Mouse (Mus musculus): ENCODE results near the gene Phactr2. TPM values are rescaled to one million over a fixed set of nuclear protein-coding genes. Genes with fewer than 3 reads are reported as not detected.
"Not testable (repeated sequence)": the region's sequence is repeated elsewhere in the genome, so short reads cannot be mapped to it uniquely, and the experiment has no call there.

Gene Phactr2
- polyA plus RNA-seq, 1 experiment from 2014 or later = 28.1 TPM

DNA sequence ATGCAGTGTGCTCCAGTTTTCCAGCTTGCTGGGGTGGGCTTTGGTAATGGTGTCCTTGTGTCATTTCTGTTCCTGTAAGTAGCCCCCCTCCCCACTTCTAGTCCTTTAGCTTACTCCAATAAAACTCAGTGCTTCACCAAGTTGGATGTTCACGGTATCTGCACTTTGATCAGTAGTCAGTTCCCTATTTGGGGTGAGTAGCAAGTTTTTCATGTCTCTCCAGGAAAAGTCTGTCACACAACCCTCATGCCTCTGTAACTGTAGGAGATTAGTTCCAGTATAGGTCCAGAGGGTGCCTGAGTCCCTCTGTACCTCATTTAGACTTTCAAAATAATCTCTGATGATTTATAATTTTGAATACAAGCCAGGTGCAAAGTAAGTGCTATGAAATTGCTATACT lies 275.0 kb downstream of the Phactr2 start:
- no peaks in the 10 kb centered on the region for H3K79me2 ChIP-seq (ENCODE audit: inconsistent target)
- no peaks in the 10 kb centered on the region for H3K36me3 ChIP-seq (ENCODE audit: inconsistent target)
- no peak overlapping the region for H3K27ac ChIP-seq
- no peak overlapping the region for H3K4me3 ChIP-seq (ENCODE audit: inconsistent target)
- 21% methylated on average over 1 of the region's 1 CpGs for WGBS (ENCODE audit: missing documents)

DNA sequence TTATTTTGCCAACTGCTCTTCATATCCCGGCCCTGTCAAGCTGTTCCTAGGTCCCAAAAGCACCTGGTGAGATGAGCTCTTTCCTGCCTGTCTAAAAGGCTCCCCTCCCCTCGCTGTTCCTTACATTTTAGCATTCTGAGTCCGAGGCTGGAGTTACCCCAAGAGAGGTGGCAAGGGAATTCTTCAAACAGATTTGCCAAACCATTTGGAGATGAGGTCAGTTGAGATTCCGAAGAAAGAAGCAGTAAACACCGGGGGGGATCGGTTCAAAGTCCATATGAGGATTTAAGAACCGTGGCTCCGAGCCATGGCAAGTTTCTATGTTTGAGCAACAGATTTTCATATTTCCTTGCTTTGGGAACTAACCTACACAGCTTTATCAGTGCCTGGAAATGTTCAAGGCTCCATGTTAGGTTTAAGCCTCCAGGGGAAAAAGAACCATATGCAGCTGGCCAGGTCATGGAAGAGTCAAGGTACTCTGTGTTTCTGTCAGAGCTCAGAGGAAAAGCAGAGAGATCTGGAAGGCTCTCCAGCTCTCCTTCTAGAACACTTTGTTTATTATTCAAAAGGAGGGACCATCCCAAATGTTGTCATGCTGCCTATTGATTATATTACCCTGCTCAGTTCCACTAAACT lies 277.2 kb downstream of the Phactr2 start:
- 91% methylated on average over 8 of the region's 8 CpGs for WGBS (ENCODE audit: missing documents)

DNA sequence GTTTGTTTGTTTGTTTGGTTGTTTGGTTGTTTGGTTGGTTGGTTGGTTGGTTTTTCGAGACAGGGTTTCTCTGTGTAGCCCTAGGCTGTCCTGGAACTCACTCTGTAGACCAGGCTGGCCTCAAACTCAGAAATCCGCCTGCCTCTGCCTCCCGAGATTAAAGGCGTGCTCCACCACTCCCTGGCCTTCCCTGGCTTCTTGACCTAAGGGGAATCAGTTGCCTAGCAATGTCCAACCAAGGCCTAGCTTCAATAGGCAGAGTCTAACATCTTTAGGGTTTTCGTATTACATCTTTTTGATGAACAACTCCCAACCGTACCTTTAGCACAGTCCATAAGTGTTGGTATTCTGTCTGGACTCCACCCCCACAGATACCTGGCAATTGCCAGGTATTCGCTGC lies 280.7 kb downstream of the Phactr2 start:
- not testable (repeated sequence) for H3K36me3 ChIP-seq (ENCODE audit: inconsistent target); H3K79me2 ChIP-seq (ENCODE audit: inconsistent target); H3K27ac ChIP-seq
- WGBS (ENCODE audit: missing documents) = 84% methylated on average over 7 of the region's 7 CpGs
- peak overlapping the region; percentile 71 for H3K4me3 ChIP-seq (ENCODE audit: inconsistent target)

More for the DNA sequence above, 277.2 kb downstream of the Phactr2 start:
- Histone ChIP-seq H3K79me2 (ENCODE audit: inconsistent target) (peaks cover 5% of the 10 kb centered on the region; the same call in 1 of the 2 replicates), H3K27ac (no peak overlapping the region), H3K4me3 (ENCODE audit: inconsistent target) (no peak overlapping the region), H3K36me3 (ENCODE audit: inconsistent target) (no peaks in the 10 kb centered on the region)

DNA sequence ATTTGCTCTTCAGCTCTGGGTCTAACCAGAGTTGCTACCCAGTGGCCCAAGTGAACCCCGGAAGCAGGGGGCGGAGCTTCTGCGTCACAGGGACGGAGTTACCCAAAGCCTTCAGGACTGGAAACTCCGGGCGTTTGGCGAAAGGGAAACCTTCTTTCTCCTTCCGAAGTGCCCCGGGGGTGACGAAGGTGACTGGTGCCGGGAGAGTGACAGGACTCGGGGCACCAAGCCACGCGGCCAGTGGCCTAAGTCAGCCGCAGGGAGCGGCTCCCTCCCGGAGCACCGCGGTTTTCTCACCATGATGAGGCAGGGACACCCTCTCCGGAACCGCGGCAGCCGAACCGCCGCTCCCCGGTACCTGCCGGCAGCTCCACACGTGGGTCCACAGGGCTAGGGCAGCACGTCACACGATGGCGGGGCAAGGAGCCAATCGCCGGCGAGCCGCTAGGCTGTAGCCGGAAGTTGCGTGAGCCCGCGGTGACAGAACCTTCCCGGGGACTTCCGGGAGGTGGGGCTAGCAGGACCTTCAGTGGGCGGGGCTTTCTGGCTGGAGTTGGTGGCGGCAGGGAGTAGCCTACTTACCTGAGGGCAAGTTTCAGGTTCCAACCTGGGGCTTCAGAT lies 281.4 kb downstream of the Phactr2 start, which contains the start of gene Ltv1:
TSS of gene Ltv1 (minus strand) at position 438 of the 621 bp plus-strand sequence.
- H3K36me3 ChIP-seq (ENCODE audit: inconsistent target) = 0 out of 2 replicates have a peak, but pooled peaks cover 1% of the 10 kb centered on the region
- peaks cover 9% of the 10 kb centered on the region; the same call in 1 of the 2 replicates for H3K79me2 ChIP-seq (ENCODE audit: inconsistent target)
- peak within 1 kb of the TSS; percentile 78 for H3K27ac ChIP-seq
- under 1% methylated on average over 36 of the region's 43 CpGs for WGBS (ENCODE audit: missing documents)
- peak within 1 kb of the TSS; percentile 71 for H3K4me3 ChIP-seq (ENCODE audit: inconsistent target)

DNA sequence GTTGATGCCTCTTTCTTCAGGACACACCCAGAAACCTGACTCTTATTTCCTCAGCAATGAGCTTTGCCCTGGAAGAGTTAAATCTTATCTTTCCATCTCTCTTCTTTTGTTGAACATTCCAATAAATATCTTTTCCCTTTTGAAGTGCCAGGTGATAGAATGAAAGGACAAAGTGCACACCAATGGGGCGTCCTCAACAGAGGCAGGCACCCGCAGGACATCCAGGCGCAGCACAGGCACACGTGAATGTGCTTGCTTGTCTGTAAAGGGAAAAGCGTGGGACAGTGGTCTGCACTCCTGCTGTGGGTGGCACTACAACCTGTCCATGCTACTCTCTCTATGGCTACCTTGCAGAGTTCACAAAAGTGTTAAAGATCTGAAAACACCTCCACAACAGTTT lies 284.3 kb downstream of the Phactr2 start:
- Histone ChIP-seq H3K79me2 (ENCODE audit: inconsistent target) (peaks cover 9% of the 10 kb centered on the region; the same call in 1 of the 2 replicates), H3K27ac (no peak overlapping the region), H3K36me3 (ENCODE audit: inconsistent target) (peaks cover 7% of the 10 kb centered on the region; the same call in 1 of the 2 replicates), H3K4me3 (ENCODE audit: inconsistent target) (no peak overlapping the region)
- 96% methylated on average over 5 of the region's 5 CpGs for WGBS (ENCODE audit: missing documents)

DNA sequence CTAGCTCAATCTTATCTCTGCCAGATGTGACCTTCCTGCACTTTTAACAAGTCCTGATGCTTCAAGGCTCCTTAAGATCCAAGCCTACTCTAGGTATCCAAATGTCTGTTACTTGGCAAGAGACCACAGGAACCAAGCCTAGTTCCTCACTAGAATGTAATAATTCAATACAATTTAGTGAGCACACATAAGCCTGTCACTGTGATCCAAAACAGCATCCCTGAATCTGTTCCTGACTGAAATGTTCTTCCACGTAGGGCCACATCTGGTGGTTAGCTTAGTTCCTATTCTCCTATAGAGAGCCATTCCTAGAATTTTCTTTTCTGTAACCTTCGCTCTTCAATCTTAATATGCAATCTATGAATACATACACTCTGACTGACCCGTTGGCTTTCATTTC lies 287.5 kb downstream of the Phactr2 start:
- Histone ChIP-seq H3K27ac (no peak overlapping the region), H3K4me3 (ENCODE audit: inconsistent target) (no peak overlapping the region), H3K79me2 (ENCODE audit: inconsistent target) (peaks cover under 1% of the 10 kb centered on the region; the same call in 1 of the 2 replicates), H3K36me3 (ENCODE audit: inconsistent target) (peaks cover 15% of the 10 kb centered on the region; the same call in 1 of the 2 replicates)
- 83% methylated on average over 3 of the region's 3 CpGs for WGBS (ENCODE audit: missing documents)

DNA sequence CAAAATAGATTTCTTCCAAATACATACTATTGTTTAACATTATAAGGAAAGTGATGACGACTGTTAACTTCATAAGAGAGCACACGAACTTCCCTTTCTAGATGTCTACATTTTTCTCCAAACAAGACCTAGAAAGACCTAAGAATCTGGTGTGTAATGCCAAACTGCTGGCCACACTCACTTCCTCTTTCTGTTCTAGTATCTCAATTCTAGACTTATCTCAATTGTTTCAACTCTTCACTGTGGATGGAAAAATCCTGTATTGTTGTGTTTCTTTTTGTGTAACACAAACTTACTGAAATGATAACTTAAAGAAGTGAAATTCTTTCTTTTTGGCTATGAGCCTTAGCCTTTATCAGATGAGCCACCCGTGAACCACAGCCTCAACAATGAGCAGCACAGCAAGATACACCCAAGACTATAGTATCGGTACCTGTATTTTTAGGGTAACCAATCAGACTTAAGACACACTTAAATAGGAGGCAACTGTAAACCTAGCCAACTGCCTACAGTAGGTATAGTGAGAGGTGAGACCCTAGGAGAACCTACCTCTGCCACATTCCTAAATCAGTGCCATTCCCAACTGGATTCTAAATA lies 289.9 kb downstream of the Phactr2 start:
- H3K36me3 ChIP-seq (ENCODE audit: inconsistent target) = peaks cover 37% of the 10 kb centered on the region
- no peaks in the 10 kb centered on the region for H3K79me2 ChIP-seq (ENCODE audit: inconsistent target)
- H3K27ac ChIP-seq = no peak overlapping the region
- no peak overlapping the region for H3K4me3 ChIP-seq (ENCODE audit: inconsistent target)
- WGBS (ENCODE audit: missing documents) = 45% methylated on average over 4 of the region's 4 CpGs

DNA sequence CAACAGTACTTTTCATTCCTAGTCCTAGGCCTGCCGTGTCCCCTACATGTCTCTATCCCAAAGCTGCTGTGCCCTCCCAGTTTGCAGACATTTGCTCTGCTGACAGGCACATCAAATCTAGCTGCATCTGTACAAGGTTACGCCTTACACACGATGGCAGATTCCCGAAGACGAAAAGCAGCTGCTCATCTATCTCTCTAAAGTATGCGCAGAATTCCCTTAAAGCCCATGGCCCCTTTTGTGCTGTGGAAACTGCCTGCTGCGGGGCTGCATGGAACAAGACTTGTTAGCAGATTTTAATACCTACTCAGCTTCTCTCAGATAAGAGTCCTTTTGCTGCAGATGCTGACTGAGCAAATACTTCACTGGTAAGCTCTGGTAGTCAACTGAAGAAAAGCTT lies 294.0 kb downstream of the Phactr2 start:
- WGBS (ENCODE audit: missing documents) = 93% methylated on average over 7 of the region's 7 CpGs
- Histone ChIP-seq H3K4me3 (ENCODE audit: inconsistent target) (no peak overlapping the region), H3K36me3 (ENCODE audit: inconsistent target) (peaks cover 47% of the 10 kb centered on the region), H3K27ac (no peak overlapping the region), H3K79me2 (ENCODE audit: inconsistent target) (no peaks in the 10 kb centered on the region)

DNA sequence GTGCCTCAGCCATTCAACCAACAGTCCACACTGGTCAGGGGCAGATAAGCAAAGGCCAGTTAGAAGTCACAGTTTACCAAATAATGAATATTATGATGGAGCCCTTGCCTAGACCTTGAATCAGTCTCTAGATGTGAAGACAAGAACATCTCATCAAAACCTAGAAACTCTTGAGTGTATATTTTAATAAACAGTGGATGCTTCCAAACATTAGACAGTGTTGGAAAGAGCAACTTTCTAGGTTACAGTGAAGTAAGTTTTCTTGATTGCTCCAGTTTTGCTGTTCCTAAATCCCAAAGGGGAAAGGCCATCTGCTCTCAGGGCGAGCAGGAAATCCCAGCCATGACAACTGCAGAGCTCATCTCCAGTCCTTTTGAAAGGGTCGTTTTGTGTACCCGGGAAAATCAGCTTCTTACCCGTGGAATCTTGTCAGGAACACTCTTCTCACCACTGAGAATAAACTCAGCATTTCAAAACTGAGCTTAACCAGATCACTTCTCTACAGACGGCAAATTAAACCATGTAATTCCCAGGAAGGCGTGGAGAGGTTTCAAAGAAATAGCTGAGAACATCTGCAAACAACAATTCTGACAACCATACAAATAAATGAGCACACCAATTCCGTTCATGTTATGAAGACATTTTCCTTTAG lies 296.1 kb downstream of the Phactr2 start, which contains the start of gene Zc2hc1b:
TSS of gene Zc2hc1b (minus strand) at position 51 of the 652 bp plus-strand sequence.
- H3K79me2 ChIP-seq (ENCODE audit: inconsistent target) = no peaks in the 10 kb centered on the region
- H3K36me3 ChIP-seq (ENCODE audit: inconsistent target) = peaks cover 47% of the 10 kb centered on the region
- WGBS (ENCODE audit: missing documents) = 90% methylated on average over 7 of the region's 7 CpGs
- no peak within 1 kb of the TSS for H3K27ac ChIP-seq
- H3K4me3 ChIP-seq (ENCODE audit: inconsistent target) = no peak within 1 kb of the TSS

DNA sequence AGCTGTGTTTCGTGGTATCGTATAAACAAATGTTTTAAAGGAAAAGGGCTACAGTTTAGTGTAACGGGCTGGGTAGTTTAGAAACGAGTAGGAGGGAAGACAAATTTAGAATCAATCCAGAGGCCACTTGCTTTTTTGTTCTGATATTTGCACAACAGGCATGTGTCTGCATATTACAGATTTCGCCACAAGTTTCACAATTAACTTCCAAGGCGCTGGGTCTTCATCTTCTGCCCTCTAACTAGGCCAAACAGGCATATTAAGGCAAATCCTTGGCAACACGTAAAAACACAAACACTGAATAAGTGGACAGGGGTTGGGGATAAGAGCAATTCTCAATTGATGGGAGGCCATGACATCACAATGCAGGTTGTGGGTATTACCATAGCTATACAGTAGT lies 298.3 kb downstream of the Phactr2 start:
- Histone ChIP-seq H3K79me2 (ENCODE audit: inconsistent target) (no peaks in the 10 kb centered on the region), H3K4me3 (ENCODE audit: inconsistent target) (no peak overlapping the region), H3K27ac (no peak overlapping the region), H3K36me3 (ENCODE audit: inconsistent target) (peaks cover 32% of the 10 kb centered on the region)
- WGBS (ENCODE audit: missing documents) = 59% methylated on average over 7 of the region's 7 CpGs

DNA sequence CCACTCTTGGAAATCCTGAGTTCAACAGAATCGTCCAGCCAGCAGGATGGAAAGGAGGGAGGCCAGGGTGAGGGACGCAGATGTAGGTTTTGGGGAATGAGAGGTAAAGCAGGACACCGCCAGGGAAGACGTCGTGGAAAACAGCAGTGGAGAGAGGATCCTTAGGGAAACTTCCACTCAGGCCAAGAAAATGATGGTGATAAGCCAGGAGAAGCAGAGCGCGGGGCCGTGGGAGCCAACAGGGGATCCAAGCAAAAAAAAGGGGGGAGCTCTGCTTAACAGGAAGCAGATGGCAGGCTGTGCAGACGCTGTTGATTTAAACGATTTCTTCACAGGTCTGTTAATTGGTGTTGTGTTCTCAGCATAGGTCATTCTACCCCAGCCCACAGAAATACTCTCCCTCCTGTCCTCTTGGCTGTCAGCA lies 301.4 kb downstream of the Phactr2 start:
- H3K4me3 ChIP-seq (ENCODE audit: inconsistent target) = no peak overlapping the region
- H3K79me2 ChIP-seq (ENCODE audit: inconsistent target) = no peaks in the 10 kb centered on the region
- WGBS (ENCODE audit: missing documents) = 38% methylated on average over 10 of the region's 10 CpGs
- no peak overlapping the region for H3K27ac ChIP-seq
- H3K36me3 ChIP-seq (ENCODE audit: inconsistent target) = peaks cover 2% of the 10 kb centered on the region; the same call in 1 of the 2 replicates

DNA sequence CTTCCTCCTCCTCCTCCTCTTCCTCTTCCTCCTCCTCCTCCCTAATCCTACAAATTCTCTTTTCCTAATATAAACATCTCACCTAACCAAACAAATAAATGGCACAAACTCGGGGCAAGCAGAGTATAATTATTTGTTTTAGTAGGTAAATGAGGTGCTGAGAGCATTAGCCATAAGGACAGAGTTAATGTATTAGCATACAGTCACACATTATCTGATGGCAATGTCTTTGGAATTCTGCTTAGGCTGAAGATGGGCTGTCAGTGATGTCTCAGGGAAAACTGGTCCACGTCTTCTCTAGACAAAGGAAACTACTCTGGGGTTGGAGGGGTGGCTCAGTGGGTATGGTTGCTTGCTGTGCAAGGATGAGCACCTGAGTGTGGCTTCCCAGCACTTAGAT lies 302.8 kb downstream of the Phactr2 start:
- Histone ChIP-seq H3K27ac (no peak overlapping the region), H3K79me2 (ENCODE audit: inconsistent target) (no peaks in the 10 kb centered on the region), H3K36me3 (ENCODE audit: inconsistent target) (no peaks in the 10 kb centered on the region), H3K4me3 (ENCODE audit: inconsistent target) (no peak overlapping the region)
- 48% methylated on average over 2 of the region's 2 CpGs for WGBS (ENCODE audit: missing documents)

DNA sequence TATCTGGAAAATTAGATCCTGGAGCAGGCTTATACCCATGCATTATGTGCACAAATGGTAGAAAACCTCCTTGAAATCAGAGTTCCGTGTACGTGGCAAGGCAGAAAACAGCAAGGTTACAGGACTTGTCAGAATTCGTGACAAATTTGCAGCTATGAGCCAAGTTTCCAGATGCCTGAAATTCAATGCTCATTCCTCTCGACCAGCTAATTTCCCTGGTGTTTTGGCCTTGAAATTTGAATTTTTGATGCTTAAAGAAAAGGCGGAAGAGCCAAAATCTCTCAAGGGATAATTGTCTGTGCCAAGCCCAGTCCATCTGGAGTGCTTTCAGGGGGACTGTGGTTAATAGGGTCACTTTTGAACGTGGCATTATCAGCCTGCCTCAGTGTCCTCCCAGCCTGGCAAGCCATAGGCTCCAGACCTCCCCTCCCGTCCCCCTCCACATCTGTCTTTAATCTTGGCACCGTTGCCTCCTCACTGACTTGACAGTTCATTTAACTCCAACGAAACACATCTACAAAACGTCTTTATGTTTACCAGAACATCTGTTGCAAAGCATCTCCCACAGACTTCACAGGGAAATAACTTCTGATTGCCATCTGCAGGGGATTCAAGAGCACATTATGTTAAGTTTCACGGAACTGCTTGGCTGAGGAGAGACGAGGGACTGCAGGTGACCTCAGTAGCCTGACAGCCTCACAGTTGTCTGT lies 303.3 kb downstream of the Phactr2 start:
- Histone ChIP-seq H3K79me2 (ENCODE audit: inconsistent target) (no peaks in the 10 kb centered on the region), H3K27ac (no peak overlapping the region), H3K36me3 (ENCODE audit: inconsistent target) (no peaks in the 10 kb centered on the region), H3K4me3 (ENCODE audit: inconsistent target) (no peak overlapping the region)
- 53% methylated on average over 12 of the region's 12 CpGs for WGBS (ENCODE audit: missing documents)

DNA sequence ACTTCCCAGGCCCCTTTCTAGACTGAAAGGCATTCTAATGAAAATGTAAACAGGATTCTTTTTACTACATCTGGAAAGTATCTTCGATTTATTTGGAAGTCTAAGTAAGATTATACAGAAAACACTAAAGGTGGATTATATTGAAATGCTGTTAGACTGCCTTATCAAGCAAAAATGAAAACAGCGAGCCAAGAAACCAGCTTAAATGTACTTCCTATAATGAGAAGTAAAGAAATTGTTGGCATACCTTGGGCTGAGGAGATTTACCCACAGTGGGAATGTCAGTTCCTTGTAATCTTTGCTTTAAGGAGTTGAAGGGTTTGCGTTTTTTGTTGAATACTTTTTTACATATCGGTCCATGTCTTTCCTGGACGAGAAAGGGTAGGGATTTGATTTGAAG lies 305.8 kb downstream of the Phactr2 start:
- H3K27ac ChIP-seq = no peak overlapping the region
- WGBS (ENCODE audit: missing documents) = 94% methylated on average over 5 of the region's 5 CpGs
- H3K36me3 ChIP-seq (ENCODE audit: inconsistent target) = no peaks in the 10 kb centered on the region
- H3K79me2 ChIP-seq (ENCODE audit: inconsistent target) = no peaks in the 10 kb centered on the region
- no peak overlapping the region for H3K4me3 ChIP-seq (ENCODE audit: inconsistent target)
